Mouse (Mus musculus) intestine, embryonic 16.5 days (tissue): ENCODE results near the gene Tmem125. TPM values are rescaled to one million over a fixed set of nuclear protein-coding genes. Genes with fewer than 3 reads are reported as not detected.
"Not testable (repeated sequence)": the region's sequence is repeated elsewhere in the genome, so short reads cannot be mapped to it uniquely, and the experiment has no call there.

Source experiments
- ATAC-seq: fragments of 200-750 bp; cut with Nextera tagmentation; 2 replicates; pipeline ENCODE4 v1.8.0; 2017; ENCODE audit warnings: moderate TSS enrichment, moderate library complexity
- H3K27ac ChIP-seq: fragments of 300-500 bp; sonication (generic); 2 replicates; pipeline ENCODE4 v1.5.1; 2014; ENCODE audit warnings: mild to moderate bottlenecking, low read length
- H3K27me3 ChIP-seq: fragments of 300-500 bp; sonication (generic); replicated peaks from 2 replicates; pipeline ENCODE4 v1.6.1; 2014; ENCODE audit warnings: low read length, control low read depth, mixed read lengths; ENCODE audit not compliant: control insufficient read depth, insufficient read depth
- H3K36me3 ChIP-seq: fragments of 300-500 bp; sonication (generic); 2 replicates; pipeline ENCODE4 v1.6.1; 2014; ENCODE audit warnings: low read length, control low read depth; ENCODE audit not compliant: control insufficient read depth, insufficient read depth
- H3K4me1 ChIP-seq: fragments of 300-500 bp; sonication (generic); 2 replicates; pipeline ENCODE4 v1.6.1; 2014; ENCODE audit warnings: low read length, control low read depth, mixed read lengths; ENCODE audit not compliant: control insufficient read depth, insufficient read depth
- H3K4me2 ChIP-seq: fragments of 300-500 bp; sonication (generic); 2 replicates; pipeline ENCODE4 v1.6.1; 2014; ENCODE audit warnings: low read depth, low read length, control low read depth
- H3K4me3 ChIP-seq: fragments of 300-500 bp; sonication (generic); 2 replicates; pipeline ENCODE4 v1.5.1; 2014; ENCODE audit warnings: mild to moderate bottlenecking, low read length
- H3K9ac ChIP-seq: fragments of 300-500 bp; sonication (generic); 2 replicates; pipeline ENCODE4 v1.6.1; 2014; ENCODE audit warnings: low read depth, low read length
- H3K9me3 ChIP-seq: fragments of 300-500 bp; sonication (generic); 2 replicates; pipeline ENCODE4 v1.6.1; 2016; ENCODE audit warnings: low read length, control low read depth; ENCODE audit not compliant: control insufficient read depth
- WGBS: fragments of 180-500 bp; shearing (Covaris S2); extraction: QIAGEN DNeasy Blood & Tissue Kit; methylation state at CpG from one replicate; pipeline ENCODE4 v1.1.7; 2014; 5-methylcytosine and 5-hydroxymethylcytosine counted together
- polyA plus RNA-seq: library from polyadenylated mRNA; unstranded; fragments of >200 nt; fragmentation: Nextera tagmentation; extraction: Ambion mirVana; gene quantifications from 2 replicates; pipeline ENCODE4 v1.2.1, GENCODE M21; 2015

Tmem125 gene
- polyA plus RNA-seq, 1 experiment from 2014 or later = 20.0 TPM

DNA sequence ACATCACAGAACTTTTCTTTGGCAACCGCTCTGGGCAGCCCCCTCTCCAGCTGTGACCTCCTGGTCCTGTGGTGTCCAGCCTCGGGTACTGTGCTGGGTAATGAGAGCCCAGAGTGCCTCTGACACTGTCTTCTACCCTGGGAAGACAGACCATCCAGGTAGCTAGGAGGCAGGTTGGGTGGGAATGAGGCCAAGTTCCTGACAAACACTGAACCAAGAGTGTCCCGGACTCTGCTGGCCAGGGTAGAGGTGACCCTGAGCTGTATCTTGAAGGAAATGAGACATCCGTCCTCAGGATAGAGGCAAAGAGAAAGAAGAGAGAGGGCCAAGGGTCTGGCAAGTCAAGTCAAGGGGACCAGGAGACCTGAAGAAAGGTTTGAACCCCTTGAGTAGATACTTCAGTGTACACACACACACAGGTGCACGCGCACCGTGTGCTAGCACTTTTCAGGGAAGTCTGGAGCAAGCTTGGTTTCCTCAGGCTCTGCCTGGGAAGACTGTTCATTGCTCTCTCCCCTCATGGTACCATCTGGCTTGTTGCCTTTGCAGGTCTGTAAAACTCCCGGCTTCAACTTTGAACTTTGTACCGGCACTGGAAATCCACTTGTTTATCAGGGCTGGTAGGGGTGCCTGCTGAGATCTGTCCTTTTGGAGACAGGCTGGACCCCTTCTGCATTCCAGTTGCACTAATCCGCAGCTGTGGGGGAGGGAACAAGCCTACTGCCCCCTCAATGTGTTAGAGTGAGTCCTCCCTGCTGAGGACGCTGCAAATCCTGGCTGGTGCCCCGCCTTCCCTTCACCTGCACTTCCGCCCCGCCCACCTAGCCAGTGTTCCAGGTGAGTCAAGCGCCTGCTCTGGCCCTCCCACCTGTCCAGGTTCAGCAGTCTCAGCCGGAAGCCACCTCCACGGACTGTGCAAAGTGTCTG is 17.2 kb downstream of the Tmem125 start, which contains the start of gene 2610528J11Rik:
TSS of gene 2610528J11Rik (plus strand) at position 592 of the 927 bp plus-strand sequence.
- peak; percentile 94 for ATAC-seq
- Histone ChIP-seq H3K4me1 (peaks cover 12% of the 10 kb centered on the region), H3K27ac (peak within 1 kb of the TSS; percentile 94), H3K9me3 (no peaks in the 10 kb centered on the region), H3K27me3 (no peaks in the 10 kb centered on the region), H3K9ac (peak within 1 kb of the TSS; percentile 70), H3K36me3 (no peaks in the 10 kb centered on the region), H3K4me2 (peak within 1 kb of the TSS; percentile 60), H3K4me3 (peak within 1 kb of the TSS; percentile 51)
- WGBS = 32% methylated on average over 17 of the region's 17 CpGs

DNA sequence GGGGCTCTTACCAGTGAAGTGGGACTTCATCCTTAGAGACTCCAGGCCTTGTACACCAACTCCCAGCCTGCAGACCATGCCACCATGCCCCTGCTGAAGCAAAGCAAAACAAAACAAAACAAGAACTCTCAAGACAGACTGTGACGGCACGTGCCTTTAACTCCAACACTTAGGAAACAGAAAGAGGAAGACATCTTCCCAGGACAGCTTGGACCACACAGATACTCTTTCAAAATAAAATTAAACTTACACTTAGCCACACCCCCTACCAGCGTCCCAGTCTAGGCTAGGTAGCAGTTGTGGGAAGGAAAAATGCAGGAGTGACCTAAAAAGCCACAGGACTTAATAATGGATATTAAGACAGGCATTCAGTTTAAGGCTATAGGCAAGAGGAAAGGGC is 18.1 kb downstream of the Tmem125 start:
- H3K4me2 ChIP-seq = no peak overlapping the region
- 62% methylated on average over 3 of the region's 3 CpGs for WGBS
- H3K36me3 ChIP-seq = no peaks in the 10 kb centered on the region
- ATAC-seq = no peak
- no peaks in the 10 kb centered on the region for H3K9me3 ChIP-seq
- peak overlapping the region; percentile 94 for H3K27ac ChIP-seq
- H3K9ac ChIP-seq = no peak overlapping the region
- no peaks in the 10 kb centered on the region for H3K27me3 ChIP-seq
- peaks cover 12% of the 10 kb centered on the region for H3K4me1 ChIP-seq
- no peak overlapping the region for H3K4me3 ChIP-seq

DNA sequence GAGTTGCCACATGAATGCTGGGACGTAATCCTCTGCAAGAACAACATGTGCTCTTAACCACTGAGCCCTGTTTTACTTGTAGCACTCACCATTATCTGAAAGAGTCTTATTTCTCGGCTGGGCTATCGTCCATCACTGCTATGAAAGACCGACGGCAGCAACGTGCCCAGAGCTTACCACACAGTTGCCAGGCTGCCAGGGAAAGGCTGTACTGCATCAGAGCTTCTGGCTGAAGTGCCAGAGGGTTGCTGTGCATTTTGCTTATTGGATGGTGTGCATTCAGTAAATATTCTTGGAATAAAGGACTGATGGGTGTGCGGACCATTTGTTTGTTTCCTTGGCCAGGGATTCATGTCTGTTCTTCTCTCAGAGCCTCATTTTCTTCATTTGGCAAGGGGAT is 19.9 kb downstream of the Tmem125 start:
- WGBS = 70% methylated on average over 7 of the region's 7 CpGs
- no peaks in the 10 kb centered on the region for H3K36me3 ChIP-seq
- H3K9ac ChIP-seq = no peak overlapping the region
- peaks cover 12% of the 10 kb centered on the region for H3K4me1 ChIP-seq
- H3K4me2 ChIP-seq = no peak overlapping the region
- H3K27ac ChIP-seq = no peak overlapping the region
- H3K4me3 ChIP-seq = no peak overlapping the region
- H3K9me3 ChIP-seq = no peaks in the 10 kb centered on the region
- ATAC-seq = no peak
- no peaks in the 10 kb centered on the region for H3K27me3 ChIP-seq

DNA sequence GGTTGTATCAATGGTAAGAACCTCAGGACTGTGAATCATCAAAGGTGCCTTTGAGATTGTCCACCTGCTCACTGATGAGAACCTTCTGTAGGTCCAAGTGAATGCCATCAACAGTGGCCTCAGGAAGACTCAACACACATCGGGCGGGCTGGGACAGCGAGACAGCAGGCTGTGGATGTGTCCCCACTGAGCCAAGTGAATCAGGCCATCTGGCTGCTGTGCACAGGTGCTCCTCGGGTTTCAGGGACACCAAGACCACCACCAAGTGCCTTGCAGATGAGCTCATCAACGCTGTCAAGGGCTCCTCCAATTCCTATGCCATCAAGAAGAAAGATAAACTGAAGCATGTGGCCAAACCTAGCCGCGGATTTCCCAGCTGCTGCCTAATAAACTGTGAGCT is 21.6 kb downstream of the Tmem125 start:
- whole genome bisulfite sequencing = 88% methylated on average over 7 of the region's 7 CpGs
- Histone ChIP-seq H3K27ac (no peak overlapping the region), H3K4me1 (peaks cover 18% of the 10 kb centered on the region), H3K27me3 (no peaks in the 10 kb centered on the region), H3K9me3 (no peaks in the 10 kb centered on the region), H3K4me2 (no peak overlapping the region), H3K9ac (no peak overlapping the region), H3K36me3 (no peaks in the 10 kb centered on the region), H3K4me3 (no peak overlapping the region)
- no peak for ATAC-seq

DNA sequence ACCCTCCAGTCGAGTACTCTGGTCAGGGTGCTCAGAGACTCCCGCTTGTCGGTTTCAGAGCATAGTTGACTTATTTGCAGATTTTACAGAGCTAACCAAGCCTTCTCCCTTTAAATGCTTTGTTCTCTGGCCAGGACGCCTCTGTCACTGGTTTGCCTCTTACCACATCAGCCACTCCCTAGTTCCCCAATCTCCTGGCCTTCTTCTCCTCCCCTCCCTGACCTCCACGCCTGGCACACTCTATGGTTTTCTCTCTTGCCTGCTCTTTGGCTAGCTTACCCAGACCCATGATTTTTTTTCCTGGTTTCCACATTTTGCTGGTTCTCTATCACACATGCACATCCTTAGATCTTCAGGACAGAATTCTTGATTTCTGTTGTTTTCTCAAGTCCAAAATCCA is 25.6 kb downstream of the Tmem125 start:
- Histone ChIP-seq H3K27me3 (no peaks in the 10 kb centered on the region), H3K4me1 (peaks cover 12% of the 10 kb centered on the region; the same call in 1 of the 2 replicates), H3K4me2 (peak overlapping the region; percentile 38; the same call in 1 of the 2 replicates), H3K36me3 (no peaks in the 10 kb centered on the region), H3K4me3 (peak overlapping the region; percentile 12; the same call in 1 of the 2 replicates), H3K9me3 (no peaks in the 10 kb centered on the region), H3K27ac (peak overlapping the region; percentile 95), H3K9ac (peak overlapping the region; percentile 52)
- 59% methylated on average over 5 of the region's 5 CpGs for WGBS
- no peak for ATAC-seq

DNA sequence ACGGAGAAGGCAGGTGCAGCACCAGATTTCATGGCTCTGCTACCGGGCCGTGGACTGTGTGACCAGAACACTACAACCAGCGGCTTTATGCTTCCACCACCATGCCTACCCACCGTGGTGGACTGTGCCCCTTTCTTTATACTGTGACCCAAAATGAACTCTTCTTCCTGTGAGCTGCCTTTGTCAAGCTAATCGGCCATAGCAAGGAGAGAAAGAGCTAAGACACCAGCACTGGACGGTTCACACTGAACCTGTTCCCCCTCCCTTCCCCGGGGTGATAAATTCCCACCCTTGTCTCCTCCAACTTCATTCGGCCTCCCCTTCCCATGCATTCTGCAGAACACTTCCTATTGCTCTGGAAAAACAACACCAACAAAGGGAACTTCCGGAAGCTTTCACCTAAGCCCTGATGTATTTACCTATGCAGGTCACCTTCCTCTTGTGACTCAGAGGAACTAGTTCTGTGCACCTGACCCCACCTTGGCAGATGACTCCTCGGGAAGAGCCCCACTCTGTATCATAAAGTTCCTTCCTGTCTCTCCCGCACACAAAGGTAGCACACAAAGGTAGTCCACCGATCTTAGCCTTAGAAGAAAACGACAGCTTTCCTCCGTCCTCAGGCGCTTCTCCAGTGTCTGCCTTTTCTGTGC is 26.2 kb downstream of the Tmem125 start:
- peak overlapping the region; percentile 52 for H3K9ac ChIP-seq
- peak overlapping the region; percentile 95 for H3K27ac ChIP-seq
- H3K9me3 ChIP-seq = no peaks in the 10 kb centered on the region
- no peaks in the 10 kb centered on the region for H3K27me3 ChIP-seq
- H3K4me2 ChIP-seq = peak overlapping the region; percentile 38
- ATAC-seq = peak; percentile 49
- WGBS = 31% methylated on average over 16 of the region's 16 CpGs
- peaks cover 12% of the 10 kb centered on the region; the same call in 1 of the 2 replicates for H3K4me1 ChIP-seq
- H3K36me3 ChIP-seq = no peaks in the 10 kb centered on the region
- H3K4me3 ChIP-seq = peak overlapping the region; percentile 12

DNA sequence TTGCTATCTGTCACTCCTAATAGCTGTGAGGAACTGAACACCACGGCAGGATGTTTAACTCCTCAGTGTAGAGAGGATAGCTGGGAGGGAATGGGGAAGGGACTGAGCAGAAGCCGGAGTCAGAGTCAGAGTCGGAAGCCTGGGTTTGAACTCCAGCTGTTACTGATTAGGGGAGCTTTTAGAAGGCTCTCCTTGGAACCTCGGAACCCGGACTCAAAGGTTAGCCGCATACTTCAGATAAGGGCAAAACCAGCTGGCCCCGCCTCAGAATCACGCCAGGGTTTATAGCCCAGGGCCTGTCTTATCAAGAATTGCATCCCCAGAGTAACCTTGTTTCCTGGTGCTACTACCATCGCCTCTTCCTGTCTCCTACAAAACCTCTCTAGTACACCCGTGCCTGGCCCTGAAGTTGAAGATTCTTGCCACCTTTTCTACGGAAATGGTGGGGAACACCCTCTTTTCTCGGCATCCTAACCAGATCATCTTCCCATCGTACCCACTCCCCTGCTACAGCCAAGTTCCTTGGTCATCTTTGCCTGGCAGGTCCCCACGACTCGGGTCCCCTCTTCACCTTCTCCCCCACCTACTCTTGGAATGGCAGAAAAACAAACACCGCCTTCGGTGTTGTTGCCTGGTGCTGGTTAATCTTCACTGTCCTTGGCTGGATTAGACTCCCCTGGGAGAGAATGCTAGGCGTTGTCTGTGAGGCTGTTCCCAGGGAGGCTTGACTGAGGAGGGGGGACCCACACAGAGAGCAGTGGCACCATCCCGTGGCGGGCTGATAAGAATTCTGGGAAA is 26.9 kb downstream of the Tmem125 start:
- peak overlapping the region; percentile 95 for H3K27ac ChIP-seq
- peaks cover 12% of the 10 kb centered on the region; the same call in 1 of the 2 replicates for H3K4me1 ChIP-seq
- 17% methylated on average over 20 of the region's 20 CpGs for WGBS
- H3K9ac ChIP-seq = peak overlapping the region; percentile 52
- no peaks in the 10 kb centered on the region for H3K27me3 ChIP-seq
- ATAC-seq = peak; percentile 92
- no peaks in the 10 kb centered on the region for H3K9me3 ChIP-seq
- peak overlapping the region; percentile 38 for H3K4me2 ChIP-seq
- peak overlapping the region; percentile 7; the same call in 1 of the 2 replicates for H3K4me3 ChIP-seq
- no peaks in the 10 kb centered on the region for H3K36me3 ChIP-seq

DNA sequence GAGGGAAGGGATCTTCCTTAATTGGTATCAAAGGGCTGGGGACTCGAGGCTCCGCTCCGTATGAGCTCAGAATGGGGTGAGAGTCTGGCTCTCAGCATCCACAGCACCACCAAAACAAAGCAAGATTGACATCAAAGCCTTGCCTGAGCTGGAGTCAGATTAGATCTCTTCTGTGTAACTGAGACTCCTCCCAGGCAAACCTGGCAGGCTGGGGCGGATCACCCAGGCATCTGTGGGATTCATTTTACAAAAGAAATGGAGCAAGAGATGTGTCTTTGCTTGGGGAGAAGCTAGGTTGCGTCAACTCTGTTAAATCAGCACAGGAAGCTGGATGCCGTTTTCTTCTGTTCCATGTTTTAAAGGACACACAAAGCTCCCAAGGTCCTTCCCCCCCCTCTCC is 34.8 kb downstream of the Tmem125 start:
- H3K36me3 ChIP-seq = no peaks in the 10 kb centered on the region
- peaks cover 3% of the 10 kb centered on the region; the same call in 1 of the 2 replicates for H3K4me1 ChIP-seq
- H3K27ac ChIP-seq = no peak overlapping the region
- no peak for ATAC-seq
- no peak overlapping the region for H3K9ac ChIP-seq
- H3K9me3 ChIP-seq = no peaks in the 10 kb centered on the region
- H3K27me3 ChIP-seq = no peaks in the 10 kb centered on the region
- no peak overlapping the region for H3K4me2 ChIP-seq
- WGBS = 27% methylated on average over 6 of the region's 6 CpGs
- H3K4me3 ChIP-seq = no peak overlapping the region

DNA sequence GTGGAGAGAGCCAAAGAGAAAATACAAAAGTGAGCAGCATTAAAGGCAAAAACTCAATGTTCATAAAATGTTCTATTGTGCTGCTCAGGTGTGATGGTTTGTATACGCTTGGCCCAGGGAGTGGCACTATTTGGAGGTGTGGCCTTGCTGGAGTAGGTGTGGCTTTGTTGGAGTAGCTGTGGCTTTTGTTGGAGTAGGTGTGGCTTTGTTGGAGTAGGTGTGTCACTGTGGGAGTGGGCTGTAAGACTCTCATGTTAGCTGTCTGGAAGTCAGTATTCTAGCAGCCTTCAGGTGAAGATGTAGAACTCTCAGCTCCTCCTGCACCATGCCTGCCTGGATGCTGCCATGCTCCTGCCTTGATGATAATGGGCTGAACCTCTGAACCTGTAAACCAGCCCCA is 36.7 kb downstream of the Tmem125 start:
- H3K4me3 ChIP-seq, H3K4me1 ChIP-seq, ATAC-seq, H3K27me3 ChIP-seq, H3K36me3 ChIP-seq, H3K9ac ChIP-seq, H3K9me3 ChIP-seq, H3K4me2 ChIP-seq, H3K27ac ChIP-seq: not testable (repeated sequence)
- WGBS = 57% methylated on average over 1 of the region's 1 CpGs
